Mouse (Mus musculus): ENCODE results near the gene Fat3. TPM values are rescaled to one million over a fixed set of nuclear protein-coding genes. Genes with fewer than 3 reads are reported as not detected.

Gene Fat3
- polyA plus RNA-seq, 1 experiment from 2014 or later, result 7.0 TPM

GRCm38 (mm10) chr9:16293928-16294806 lies 206.9 kb downstream of the Fat3 start:
- Histone ChIP-seq H3K4me3 (no peak overlapping the region), H3K4me1 (peaks cover 8% of the 10 kb centered on the region), H3K9me3 (replicated peaks) (no peaks in the 10 kb centered on the region), H3K27ac (replicated peaks) (no peak overlapping the region), H3K27me3 (ENCODE audit: low read depth, poor library complexity, severe bottlenecking) (no peaks in the 10 kb centered on the region), H3K36me3 (no peaks in the 10 kb centered on the region)
- WGBS, result 82% methylated on average over 6 of the region's 6 CpGs
- DNase-seq (ENCODE audit: low spot score), result no peak

- no peak for DNase-seq (ENCODE audit: low spot score)
- no peak overlapping the region for H3K27ac ChIP-seq (replicated peaks)
- no peak overlapping the region for H3K4me3 ChIP-seq
- no peaks in the 10 kb centered on the region for H3K27me3 ChIP-seq (ENCODE audit: low read depth, poor library complexity, severe bottlenecking)
- H3K4me1 ChIP-seq, result peaks cover 8% of the 10 kb centered on the region
- no peaks in the 10 kb centered on the region for H3K9me3 ChIP-seq (replicated peaks)
- H3K36me3 ChIP-seq, result no peaks in the 10 kb centered on the region
- WGBS, result 84% methylated on average over 2 of the region's 2 CpGs
Observed at GRCm38 (mm10) chr9:16292492-16292891, 208.6 kb downstream of the Fat3 start.

GRCm38 (mm10) chr9:16290911-16291310 lies 210.2 kb downstream of the Fat3 start:
- 87% methylated on average over 2 of the region's 2 CpGs for WGBS
- no peak for DNase-seq (ENCODE audit: low spot score)
- Histone ChIP-seq H3K9me3 (replicated peaks) (no peaks in the 10 kb centered on the region), H3K4me1 (peaks cover 8% of the 10 kb centered on the region), H3K27me3 (ENCODE audit: low read depth, poor library complexity, severe bottlenecking) (no peaks in the 10 kb centered on the region), H3K4me3 (no peak overlapping the region), H3K36me3 (no peaks in the 10 kb centered on the region), H3K27ac (replicated peaks) (no peak overlapping the region)

- Histone ChIP-seq H3K4me3 (no peak overlapping the region), H3K4me1 (no peaks in the 10 kb centered on the region), H3K27ac (replicated peaks) (no peak overlapping the region), H3K27me3 (ENCODE audit: low read depth, poor library complexity, severe bottlenecking) (no peaks in the 10 kb centered on the region), H3K9me3 (replicated peaks) (no peaks in the 10 kb centered on the region), H3K36me3 (no peaks in the 10 kb centered on the region)
- WGBS, result 85% methylated on average over 1 of the region's 1 CpGs
- no peak for DNase-seq (ENCODE audit: low spot score)
Observed at GRCm38 (mm10) chr9:16283033-16283432, 218.1 kb downstream of the Fat3 start.

- Histone ChIP-seq H3K4me3 (no peak overlapping the region), H3K27ac (replicated peaks) (no peak overlapping the region), H3K9me3 (replicated peaks) (no peaks in the 10 kb centered on the region), H3K36me3 (no peaks in the 10 kb centered on the region), H3K27me3 (ENCODE audit: low read depth, poor library complexity, severe bottlenecking) (no peaks in the 10 kb centered on the region), H3K4me1 (no peaks in the 10 kb centered on the region)
- DNase-seq (ENCODE audit: low spot score), result no peak
Observed at GRCm38 (mm10) chr9:16282291-16282804, 218.7 kb downstream of the Fat3 start.

GRCm38 (mm10) chr9:16275589-16275988 lies 225.5 kb downstream of the Fat3 start:
- WGBS, result 89% methylated on average over 2 of the region's 2 CpGs
- no peak overlapping the region for H3K4me3 ChIP-seq

GRCm38 (mm10) chr9:16274130-16274529 lies 227.0 kb downstream of the Fat3 start:
- WGBS, result 85% methylated on average over 4 of the region's 4 CpGs
- Histone ChIP-seq H3K4me1 (no peaks in the 10 kb centered on the region), H3K9me3 (replicated peaks) (no peaks in the 10 kb centered on the region), H3K27me3 (ENCODE audit: low read depth, poor library complexity, severe bottlenecking) (no peaks in the 10 kb centered on the region), H3K36me3 (no peaks in the 10 kb centered on the region), H3K27ac (replicated peaks) (no peak overlapping the region), H3K4me3 (no peak overlapping the region)
- no peak for DNase-seq (ENCODE audit: low spot score)

More at GRCm38 (mm10) chr9:16275589-16275988, 225.5 kb downstream of the Fat3 start:
- no peak for DNase-seq (ENCODE audit: low spot score)
- Histone ChIP-seq H3K4me1 (no peaks in the 10 kb centered on the region), H3K9me3 (replicated peaks) (no peaks in the 10 kb centered on the region), H3K27me3 (ENCODE audit: low read depth, poor library complexity, severe bottlenecking) (no peaks in the 10 kb centered on the region), H3K36me3 (no peaks in the 10 kb centered on the region), H3K27ac (replicated peaks) (no peak overlapping the region)

- WGBS, result 91% methylated on average over 1 of the region's 1 CpGs
- Histone ChIP-seq H3K4me3 (no peak overlapping the region), H3K27ac (replicated peaks) (no peak overlapping the region), H3K9me3 (replicated peaks) (no peaks in the 10 kb centered on the region), H3K36me3 (no peaks in the 10 kb centered on the region), H3K27me3 (ENCODE audit: low read depth, poor library complexity, severe bottlenecking) (no peaks in the 10 kb centered on the region), H3K4me1 (no peaks in the 10 kb centered on the region)
- no peak for DNase-seq (ENCODE audit: low spot score)
Observed at GRCm38 (mm10) chr9:16272810-16273209, 228.3 kb downstream of the Fat3 start.

GRCm38 (mm10) chr9:16270768-16271114 lies 230.3 kb downstream of the Fat3 start:
- no peak for DNase-seq (ENCODE audit: low spot score)
- Histone ChIP-seq H3K4me3 (no peak overlapping the region), H3K4me1 (no peaks in the 10 kb centered on the region), H3K36me3 (no peaks in the 10 kb centered on the region), H3K27me3 (ENCODE audit: low read depth, poor library complexity, severe bottlenecking) (no peaks in the 10 kb centered on the region), H3K9me3 (replicated peaks) (no peaks in the 10 kb centered on the region), H3K27ac (replicated peaks) (no peak overlapping the region)

- 85% methylated on average over 4 of the region's 4 CpGs for WGBS
Observed at GRCm38 (mm10) chr9:16270056-16270767, 230.9 kb downstream of the Fat3 start.

GRCm38 (mm10) chr9:16265519-16265918 lies 235.6 kb downstream of the Fat3 start:
- no peak overlapping the region for H3K27ac ChIP-seq (replicated peaks)
- 83% methylated on average over 4 of the region's 4 CpGs for WGBS
- no peak overlapping the region for H3K4me3 ChIP-seq
- H3K36me3 ChIP-seq, result no peaks in the 10 kb centered on the region
- no peaks in the 10 kb centered on the region for H3K9me3 ChIP-seq (replicated peaks)
- no peaks in the 10 kb centered on the region for H3K27me3 ChIP-seq (ENCODE audit: low read depth, poor library complexity, severe bottlenecking)
- H3K4me1 ChIP-seq, result no peaks in the 10 kb centered on the region
- DNase-seq (ENCODE audit: low spot score), result no peak

More at GRCm38 (mm10) chr9:16270056-16270767, 230.9 kb downstream of the Fat3 start:
- Histone ChIP-seq H3K9me3 (replicated peaks) (no peaks in the 10 kb centered on the region), H3K4me1 (no peaks in the 10 kb centered on the region), H3K36me3 (no peaks in the 10 kb centered on the region), H3K27ac (replicated peaks) (no peak overlapping the region), H3K4me3 (no peak overlapping the region), H3K27me3 (ENCODE audit: low read depth, poor library complexity, severe bottlenecking) (no peaks in the 10 kb centered on the region)
- DNase-seq (ENCODE audit: low spot score), result no peak

- 70% methylated on average over 3 of the region's 3 CpGs for WGBS
- no peaks in the 10 kb centered on the region for H3K36me3 ChIP-seq
- DNase-seq (ENCODE audit: low spot score), result no peak
- H3K4me1 ChIP-seq, result peaks cover 12% of the 10 kb centered on the region; the same call in 1 of the 2 replicates
- no peaks in the 10 kb centered on the region for H3K9me3 ChIP-seq (replicated peaks)
- no peak overlapping the region for H3K4me3 ChIP-seq
- H3K27me3 ChIP-seq (ENCODE audit: low read depth, poor library complexity, severe bottlenecking), result no peaks in the 10 kb centered on the region
- H3K27ac ChIP-seq (replicated peaks), result no peak overlapping the region
Observed at GRCm38 (mm10) chr9:16257241-16257840, 243.7 kb downstream of the Fat3 start.
